Mouse (Mus musculus): ENCODE data around the gene Kcnh3. TPM values are rescaled to one million over a fixed set of nuclear protein-coding genes. Genes with fewer than 3 reads are reported as not detected.

The Kcnh3 gene
- polyA plus RNA-seq, 1 experiment from 2014 or later, result 1.4 TPM

DNA sequence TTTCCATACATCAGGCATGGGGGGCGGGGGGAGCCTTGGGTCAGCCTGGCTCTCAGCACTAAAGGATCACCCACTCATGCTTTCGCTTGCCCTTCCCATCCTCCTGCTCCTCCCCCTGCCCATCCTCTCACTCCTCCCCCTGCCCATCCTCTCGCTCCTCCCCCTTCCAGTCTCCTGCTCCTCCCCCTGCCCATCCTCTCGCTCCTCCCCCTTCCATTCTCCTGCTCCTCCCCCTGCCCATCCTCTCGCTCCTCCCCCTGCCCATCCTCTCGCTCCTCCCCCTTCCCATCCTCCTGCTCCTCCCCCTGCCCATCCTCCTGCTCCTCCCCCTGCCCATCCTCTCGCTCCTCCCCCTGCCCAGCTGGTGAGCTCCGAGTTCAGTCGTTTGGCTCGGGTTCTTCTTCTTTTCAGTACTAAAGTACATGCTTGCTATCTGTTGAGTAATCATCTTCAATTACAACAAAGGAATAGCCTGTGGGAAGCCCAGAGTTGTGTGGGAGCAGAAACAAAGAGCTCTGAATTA lies 35.1 kb downstream of the Kcnh3 start:
- Histone ChIP-seq H3K9ac (ENCODE audit: low read depth, low read length) (no peak overlapping the region), H3K27me3 (ENCODE audit: control insufficient read depth, insufficient read depth, low read length) (no peaks in the 10 kb centered on the region), H3K9me3 (ENCODE audit: control insufficient read depth, low read length) (no peaks in the 10 kb centered on the region), H3K4me2 (replicated peaks; ENCODE audit: low read depth, low read length) (peak overlapping the region; percentile 40), H3K27ac (ENCODE audit: low read depth, low read length) (0 out of 2 replicates have a peak overlapping the region, but pooled peaks have one; percentile 39), H3K4me1 (ENCODE audit: control insufficient read depth, insufficient read depth, low read length) (0 out of 2 replicates have a peak, but pooled peaks cover 5% of the 10 kb centered on the region), H3K4me3 (ENCODE audit: low read length) (peak overlapping the region; percentile 28; the same call in 1 of the 2 replicates), H3K36me3 (ENCODE audit: control insufficient read depth, insufficient read depth, low read length) (no peaks in the 10 kb centered on the region)
- 2% methylated on average over 7 of the region's 10 CpGs for WGBS
- peak; percentile 67 for ATAC-seq (ENCODE audit: low FRiP score, low TSS enrichment)

DNA sequence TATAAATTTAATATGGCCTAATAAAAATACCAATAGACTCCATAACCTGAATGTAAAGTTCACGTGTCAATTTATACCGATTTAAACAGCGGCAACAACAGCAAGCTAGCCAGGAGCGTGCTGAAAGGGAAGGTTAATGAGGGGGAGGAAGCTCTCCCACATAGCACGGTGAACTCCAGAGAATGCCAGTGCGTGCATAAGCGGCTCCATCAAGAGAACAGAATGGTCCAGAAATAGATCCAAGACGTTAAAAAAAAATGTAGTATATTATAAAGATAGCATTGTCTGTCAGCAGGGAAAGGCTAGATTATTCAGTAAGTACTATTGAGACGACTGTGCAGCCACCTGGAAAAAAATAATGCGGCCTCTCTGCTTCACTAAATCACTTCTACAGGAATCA lies 38.0 kb downstream of the Kcnh3 start:
- no peak for ATAC-seq (ENCODE audit: low FRiP score, low TSS enrichment)
- H3K4me3 ChIP-seq (ENCODE audit: low read length), result no peak overlapping the region
- H3K27me3 ChIP-seq (ENCODE audit: control insufficient read depth, insufficient read depth, low read length), result no peaks in the 10 kb centered on the region
- WGBS, result 12% methylated on average over 10 of the region's 10 CpGs
- no peaks in the 10 kb centered on the region for H3K9me3 ChIP-seq (ENCODE audit: control insufficient read depth, low read length)
- H3K4me1 ChIP-seq (ENCODE audit: control insufficient read depth, insufficient read depth, low read length), result 0 out of 2 replicates have a peak, but pooled peaks cover 5% of the 10 kb centered on the region
- H3K27ac ChIP-seq (ENCODE audit: low read depth, low read length), result no peak overlapping the region
- H3K9ac ChIP-seq (ENCODE audit: low read depth, low read length), result no peak overlapping the region
- H3K36me3 ChIP-seq (ENCODE audit: control insufficient read depth, insufficient read depth, low read length), result no peaks in the 10 kb centered on the region
- H3K4me2 ChIP-seq (replicated peaks; ENCODE audit: low read depth, low read length), result no peak overlapping the region

DNA sequence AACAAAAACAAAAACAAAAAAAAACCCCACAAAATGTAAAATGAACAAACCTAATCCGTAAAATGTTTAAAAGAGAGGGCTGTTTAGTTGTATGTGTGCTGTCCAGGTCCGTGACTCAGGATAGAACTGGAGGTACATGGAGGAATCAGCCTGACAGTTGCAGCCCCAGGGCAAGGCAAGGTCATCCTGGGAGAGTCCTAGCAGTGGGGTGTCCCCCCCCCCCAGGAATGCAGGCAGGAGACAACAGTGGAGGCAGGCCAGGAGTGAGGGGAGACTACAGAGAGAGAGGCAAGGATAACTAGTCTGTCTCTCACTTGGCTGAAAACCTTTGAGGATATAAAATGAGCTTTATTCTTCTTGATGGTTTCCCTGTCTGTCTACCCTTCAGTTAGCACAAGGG lies 39.7 kb downstream of the Kcnh3 start:
- Histone ChIP-seq H3K4me1 (ENCODE audit: control insufficient read depth, insufficient read depth, low read length) (0 out of 2 replicates have a peak, but pooled peaks cover 5% of the 10 kb centered on the region), H3K9me3 (ENCODE audit: control insufficient read depth, low read length) (no peaks in the 10 kb centered on the region), H3K4me2 (replicated peaks; ENCODE audit: low read depth, low read length) (no peak overlapping the region), H3K9ac (ENCODE audit: low read depth, low read length) (no peak overlapping the region), H3K27ac (ENCODE audit: low read depth, low read length) (no peak overlapping the region), H3K4me3 (ENCODE audit: low read length) (no peak overlapping the region), H3K36me3 (ENCODE audit: control insufficient read depth, insufficient read depth, low read length) (no peaks in the 10 kb centered on the region), H3K27me3 (ENCODE audit: control insufficient read depth, insufficient read depth, low read length) (no peaks in the 10 kb centered on the region)
- WGBS, result 88% methylated on average over 2 of the region's 2 CpGs
- no peak for ATAC-seq (ENCODE audit: low FRiP score, low TSS enrichment)

DNA sequence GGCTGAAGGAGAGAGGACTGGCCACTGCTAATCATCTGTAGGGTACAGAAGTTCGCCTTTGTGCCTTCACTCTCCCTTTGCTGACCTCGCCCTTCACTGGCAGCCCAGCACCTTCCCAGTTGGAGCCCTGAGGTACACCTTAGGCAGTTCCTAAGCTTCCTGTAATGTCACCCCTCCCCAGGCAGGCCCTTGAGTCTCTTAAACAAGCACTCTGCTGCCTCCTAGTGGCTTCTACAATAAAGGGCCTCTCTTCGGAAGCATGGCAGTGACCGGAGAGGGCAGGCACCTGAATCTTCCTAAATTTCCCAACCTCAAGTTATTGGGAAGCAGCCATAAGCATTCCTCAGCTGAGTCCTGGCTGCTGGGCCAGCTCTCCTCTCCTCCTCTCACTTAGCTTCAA lies 41.0 kb downstream of the Kcnh3 start:
- WGBS, result 22% methylated on average over 4 of the region's 4 CpGs

DNA sequence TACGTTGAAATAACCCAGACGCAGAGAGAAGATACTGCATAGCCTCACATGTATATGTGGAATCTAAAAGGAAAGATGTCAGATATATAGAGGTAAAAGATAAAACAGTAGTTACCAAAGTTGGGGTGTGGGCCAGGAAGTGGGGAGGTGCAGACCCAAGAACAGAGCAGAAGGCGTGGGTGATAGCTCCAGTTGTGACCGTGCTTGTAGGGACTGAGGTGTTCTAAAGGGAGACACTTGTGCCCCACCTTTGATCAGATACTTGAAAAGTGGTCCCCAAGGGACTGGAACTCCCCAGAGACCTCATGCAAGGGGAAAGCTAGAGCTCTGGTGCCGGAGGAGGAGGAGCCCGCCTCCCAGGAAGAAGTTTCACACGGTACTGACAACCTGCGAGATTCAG lies 51.4 kb downstream of the Kcnh3 start:
- WGBS, result 83% methylated on average over 8 of the region's 8 CpGs
- Histone ChIP-seq H3K36me3 (ENCODE audit: control insufficient read depth, insufficient read depth, low read length) (no peaks in the 10 kb centered on the region), H3K9ac (ENCODE audit: low read depth, low read length) (no peak overlapping the region), H3K27me3 (ENCODE audit: control insufficient read depth, insufficient read depth, low read length) (no peaks in the 10 kb centered on the region), H3K4me1 (ENCODE audit: control insufficient read depth, insufficient read depth, low read length) (peaks cover 4% of the 10 kb centered on the region; the same call in 1 of the 2 replicates), H3K27ac (ENCODE audit: low read depth, low read length) (no peak overlapping the region), H3K4me3 (ENCODE audit: low read length) (no peak overlapping the region), H3K4me2 (replicated peaks; ENCODE audit: low read depth, low read length) (no peak overlapping the region), H3K9me3 (ENCODE audit: control insufficient read depth, low read length) (no peaks in the 10 kb centered on the region)
- no peak for ATAC-seq (ENCODE audit: low FRiP score, low TSS enrichment)

More for the DNA sequence above, 41.0 kb downstream of the Kcnh3 start:
- Histone ChIP-seq H3K9me3 (ENCODE audit: control insufficient read depth, low read length) (no peaks in the 10 kb centered on the region), H3K9ac (ENCODE audit: low read depth, low read length) (no peak overlapping the region), H3K4me1 (ENCODE audit: control insufficient read depth, insufficient read depth, low read length) (no peaks in the 10 kb centered on the region), H3K27me3 (ENCODE audit: control insufficient read depth, insufficient read depth, low read length) (0 out of 2 replicates have a peak, but pooled peaks cover 2% of the 10 kb centered on the region), H3K4me2 (replicated peaks; ENCODE audit: low read depth, low read length) (no peak overlapping the region), H3K27ac (ENCODE audit: low read depth, low read length) (no peak overlapping the region), H3K4me3 (ENCODE audit: low read length) (no peak overlapping the region), H3K36me3 (ENCODE audit: control insufficient read depth, insufficient read depth, low read length) (no peaks in the 10 kb centered on the region)
- peak; percentile 21 for ATAC-seq (ENCODE audit: low FRiP score, low TSS enrichment)

DNA sequence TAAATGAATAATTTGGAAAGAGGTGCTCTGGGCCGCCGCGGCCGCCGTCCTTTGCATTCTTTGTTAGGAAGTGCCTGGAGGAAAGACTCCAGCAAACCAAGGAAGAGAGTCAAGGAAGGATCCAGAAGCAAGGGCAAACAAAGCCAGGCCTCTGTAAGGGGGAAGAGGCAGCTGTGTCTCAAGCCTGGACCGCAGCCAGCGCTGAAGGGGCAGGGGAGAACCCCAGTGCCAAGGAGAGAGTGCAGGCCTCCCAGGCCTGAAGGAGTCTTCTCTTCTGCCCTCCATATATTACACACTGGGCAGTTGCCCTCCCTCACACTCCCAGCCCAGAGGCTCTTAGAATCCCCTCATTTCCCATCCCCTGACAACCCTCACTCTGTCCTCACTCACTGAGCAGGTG lies 53.6 kb downstream of the Kcnh3 start:
- Histone ChIP-seq H3K9me3 (ENCODE audit: control insufficient read depth, low read length) (no peaks in the 10 kb centered on the region), H3K9ac (ENCODE audit: low read depth, low read length) (no peak overlapping the region), H3K27me3 (ENCODE audit: control insufficient read depth, insufficient read depth, low read length) (no peaks in the 10 kb centered on the region), H3K36me3 (ENCODE audit: control insufficient read depth, insufficient read depth, low read length) (no peaks in the 10 kb centered on the region), H3K4me3 (ENCODE audit: low read length) (no peak overlapping the region), H3K4me2 (replicated peaks; ENCODE audit: low read depth, low read length) (no peak overlapping the region), H3K27ac (ENCODE audit: low read depth, low read length) (no peak overlapping the region), H3K4me1 (ENCODE audit: control insufficient read depth, insufficient read depth, low read length) (no peaks in the 10 kb centered on the region)
- ATAC-seq (ENCODE audit: low FRiP score, low TSS enrichment), result no peak
- 80% methylated on average over 7 of the region's 7 CpGs for WGBS

DNA sequence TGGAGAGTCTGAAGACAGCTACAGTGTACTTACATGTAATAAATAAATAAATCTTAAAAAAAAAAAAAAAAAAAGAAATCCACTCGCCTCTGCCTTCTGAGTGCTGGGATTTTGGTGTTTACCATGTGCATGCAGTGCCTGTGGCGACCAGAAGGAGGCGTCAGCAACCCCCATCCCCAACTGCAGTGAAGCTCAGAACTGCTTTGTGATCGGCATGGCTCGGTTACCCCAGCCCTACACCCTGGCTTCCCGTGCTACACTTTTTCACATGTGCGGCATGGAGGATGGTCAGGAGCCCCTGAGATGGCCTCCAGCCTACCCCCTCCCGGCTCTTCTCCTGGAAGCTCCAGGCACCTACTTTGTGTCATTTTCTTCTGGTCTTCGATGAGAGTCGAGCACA lies 58.8 kb downstream of the Kcnh3 start:
- Histone ChIP-seq H3K4me1 (ENCODE audit: control insufficient read depth, insufficient read depth, low read length) (no peaks in the 10 kb centered on the region), H3K27ac (ENCODE audit: low read depth, low read length) (no peak overlapping the region), H3K9me3 (ENCODE audit: control insufficient read depth, low read length) (no peaks in the 10 kb centered on the region), H3K4me3 (ENCODE audit: low read length) (no peak overlapping the region), H3K36me3 (ENCODE audit: control insufficient read depth, insufficient read depth, low read length) (no peaks in the 10 kb centered on the region), H3K9ac (ENCODE audit: low read depth, low read length) (no peak overlapping the region), H3K4me2 (replicated peaks; ENCODE audit: low read depth, low read length) (no peak overlapping the region), H3K27me3 (ENCODE audit: control insufficient read depth, insufficient read depth, low read length) (no peaks in the 10 kb centered on the region)
- WGBS, result 70% methylated on average over 10 of the region's 10 CpGs
- ATAC-seq (ENCODE audit: low FRiP score, low TSS enrichment), result no peak

DNA sequence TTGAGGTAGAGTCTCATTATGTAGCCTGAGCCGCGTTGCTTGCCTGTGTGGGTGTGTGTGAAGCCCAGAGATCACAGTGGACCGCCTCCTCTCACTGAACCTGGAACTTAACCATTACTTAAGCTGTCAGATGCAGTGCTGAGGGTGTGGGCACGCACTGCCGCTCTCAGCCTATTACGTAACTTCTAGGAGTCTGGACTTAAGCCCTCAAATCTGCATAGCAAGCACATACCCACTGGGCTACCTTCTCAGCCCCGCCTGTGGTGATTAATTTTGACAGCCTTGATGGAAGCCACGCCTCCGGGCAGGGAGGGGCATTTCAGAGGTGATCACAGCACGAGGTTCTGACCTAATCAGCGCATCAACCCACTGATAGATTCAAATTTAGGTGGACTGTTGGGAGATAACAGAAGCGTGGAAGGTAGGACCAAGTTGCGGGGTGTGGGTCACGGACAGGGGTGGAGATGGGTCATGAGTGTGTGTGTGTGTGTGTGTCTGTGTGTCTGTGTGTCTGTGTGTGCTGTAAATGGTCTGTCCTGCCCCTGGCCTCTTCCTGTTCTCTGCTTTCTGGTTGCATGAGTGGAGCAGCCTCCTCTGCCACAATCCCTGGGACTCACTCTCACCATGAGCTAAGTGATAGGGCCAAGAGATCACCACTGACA lies 60.0 kb downstream of the Kcnh3 start:
- Histone ChIP-seq H3K4me3 (ENCODE audit: low read length) (no peak overlapping the region), H3K36me3 (ENCODE audit: control insufficient read depth, insufficient read depth, low read length) (no peaks in the 10 kb centered on the region), H3K9me3 (ENCODE audit: control insufficient read depth, low read length) (no peaks in the 10 kb centered on the region), H3K27me3 (ENCODE audit: control insufficient read depth, insufficient read depth, low read length) (no peaks in the 10 kb centered on the region), H3K4me2 (replicated peaks; ENCODE audit: low read depth, low read length) (no peak overlapping the region), H3K4me1 (ENCODE audit: control insufficient read depth, insufficient read depth, low read length) (no peaks in the 10 kb centered on the region), H3K27ac (ENCODE audit: low read depth, low read length) (no peak overlapping the region), H3K9ac (ENCODE audit: low read depth, low read length) (no peak overlapping the region)
- WGBS, result 31% methylated on average over 14 of the region's 14 CpGs
- ATAC-seq (ENCODE audit: low FRiP score, low TSS enrichment), result peak; percentile 59

DNA sequence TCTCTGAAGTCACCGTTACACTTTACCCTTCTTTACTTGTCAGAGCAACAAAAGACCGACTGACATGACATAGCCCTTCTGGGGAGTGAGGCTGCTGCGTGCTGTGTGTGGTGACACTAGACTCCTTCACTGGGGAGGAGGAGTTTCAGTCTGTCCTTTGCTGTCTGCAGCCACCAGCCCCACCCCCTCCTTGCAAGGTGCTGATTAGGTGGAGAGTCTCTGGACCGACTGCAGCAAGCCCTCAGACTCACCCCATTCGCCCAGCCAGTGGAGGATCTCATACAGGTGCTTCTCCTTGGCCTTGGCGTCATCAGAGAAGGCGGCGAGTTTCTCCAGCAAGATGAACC lies 60.5 kb downstream of the Kcnh3 start:
- Histone ChIP-seq H3K27me3 (ENCODE audit: control insufficient read depth, insufficient read depth, low read length) (no peaks in the 10 kb centered on the region), H3K27ac (ENCODE audit: low read depth, low read length) (no peak overlapping the region), H3K36me3 (ENCODE audit: control insufficient read depth, insufficient read depth, low read length) (no peaks in the 10 kb centered on the region), H3K4me1 (ENCODE audit: control insufficient read depth, insufficient read depth, low read length) (no peaks in the 10 kb centered on the region), H3K4me2 (replicated peaks; ENCODE audit: low read depth, low read length) (no peak overlapping the region), H3K4me3 (ENCODE audit: low read length) (no peak overlapping the region), H3K9ac (ENCODE audit: low read depth, low read length) (no peak overlapping the region), H3K9me3 (ENCODE audit: control insufficient read depth, low read length) (no peaks in the 10 kb centered on the region)
- 48% methylated on average over 8 of the region's 8 CpGs for WGBS
- ATAC-seq (ENCODE audit: low FRiP score, low TSS enrichment), result peak; percentile 22; the same call in 1 of the 2 replicates
